Mouse (Mus musculus): Measurements from ENCODE around the gene Atp2b1. TPM values are rescaled to one million over a fixed set of nuclear protein-coding genes. Genes with fewer than 3 reads are reported as not detected.

Atp2b1 gene
- total and polyA plus RNA-seq, 3 experiments = 15.1 to 74.4 (median 64.6) TPM

- Histone ChIP-seq H3K36me3 (ENCODE audit: control insufficient read depth, insufficient read depth, low read length) (peaks cover 3% of the 10 kb centered on the region), H3K4me3 (no peak overlapping the region), H3K9ac (ENCODE audit: low read depth, low read length) (no peak overlapping the region), H3K79me2 (replicated peaks; ENCODE audit: control insufficient read depth, insufficient read depth, low read length) (peaks cover 4% of the 10 kb centered on the region), H3K4me1 (ENCODE audit: control insufficient read depth, insufficient read depth, low read length) (peaks cover 11% of the 10 kb centered on the region), H3K27me3 (ENCODE audit: control insufficient read depth, insufficient read depth, low read length) (no peaks in the 10 kb centered on the region), H3K27ac (no peak overlapping the region)
- 77% methylated on average over 5 of the region's 5 CpGs for WGBS
- no peak for TF ChIP-seq EP300 (IDR thresholded peaks at IDR 0.05; ENCODE audit: insufficient read depth, low read depth, low read length)
- TF ChIP-seq POLR2A (IDR thresholded peaks at IDR 0.05; ENCODE audit: insufficient read depth, low read depth, low read length) = no peak
- TF ChIP-seq CTCF (IDR thresholded peaks at IDR 0.05) = no peak
- intact Hi-C loops (cut with DNase I) = no loop called here
- no peak for DNase-seq
Measured at GRCm38 (mm10) chr10:98948096-98948495, 33.9 kb downstream of the Atp2b1 start.

GRCm38 (mm10) chr10:98949750-98950149 is 35.5 kb downstream of the Atp2b1 start:
- WGBS = 34% methylated on average over 1 of the region's 1 CpGs
- intact Hi-C loops (cut with DNase I) = no loop called here
- no peaks in the 10 kb centered on the region for H3K27me3 ChIP-seq (ENCODE audit: control insufficient read depth, insufficient read depth, low read length)
- H3K36me3 ChIP-seq (ENCODE audit: control insufficient read depth, insufficient read depth, low read length) = peaks cover 3% of the 10 kb centered on the region
- no peak overlapping the region for H3K27ac ChIP-seq
- TF ChIP-seq POLR2A (IDR thresholded peaks at IDR 0.05; ENCODE audit: insufficient read depth, low read depth, low read length) = no peak
- no peak for TF ChIP-seq CTCF (IDR thresholded peaks at IDR 0.05)
- H3K79me2 ChIP-seq (replicated peaks; ENCODE audit: control insufficient read depth, insufficient read depth, low read length) = peaks cover 4% of the 10 kb centered on the region
- no peak overlapping the region for H3K4me3 ChIP-seq
- no peak for DNase-seq
- no peak overlapping the region for H3K9ac ChIP-seq (ENCODE audit: low read depth, low read length)
- H3K4me1 ChIP-seq (ENCODE audit: control insufficient read depth, insufficient read depth, low read length) = peaks cover 11% of the 10 kb centered on the region

- TF ChIP-seq EP300 (IDR thresholded peaks at IDR 0.05; ENCODE audit: insufficient read depth, low read depth, low read length) (no peak), POLR2A (IDR thresholded peaks at IDR 0.05; ENCODE audit: insufficient read depth, low read depth, low read length) (no peak), CTCF (IDR thresholded peaks at IDR 0.05) (no peak)
- Histone ChIP-seq H3K9ac (ENCODE audit: low read depth, low read length) (no peak overlapping the region), H3K4me1 (ENCODE audit: control insufficient read depth, insufficient read depth, low read length) (peaks cover 14% of the 10 kb centered on the region), H3K36me3 (ENCODE audit: control insufficient read depth, insufficient read depth, low read length) (peaks cover 5% of the 10 kb centered on the region; the same call in 1 of the 2 replicates), H3K79me2 (replicated peaks; ENCODE audit: control insufficient read depth, insufficient read depth, low read length) (peaks cover 7% of the 10 kb centered on the region; the same call in 1 of the 2 replicates), H3K4me3 (no peak overlapping the region), H3K27me3 (ENCODE audit: control insufficient read depth, insufficient read depth, low read length) (no peaks in the 10 kb centered on the region), H3K27ac (no peak overlapping the region)
- no peak for DNase-seq
- 58% methylated on average over 17 of the region's 17 CpGs for whole genome bisulfite sequencing
- intact Hi-C loops (cut with DNase I) = no loop called here
Measured at GRCm38 (mm10) chr10:98951286-98952270, 37.4 kb downstream of the Atp2b1 start.

- Histone ChIP-seq H3K79me2 (replicated peaks; ENCODE audit: control insufficient read depth, insufficient read depth, low read length) (peaks cover 13% of the 10 kb centered on the region), H3K4me1 (ENCODE audit: control insufficient read depth, insufficient read depth, low read length) (peaks cover 14% of the 10 kb centered on the region), H3K4me3 (no peak overlapping the region), H3K27me3 (ENCODE audit: control insufficient read depth, insufficient read depth, low read length) (no peaks in the 10 kb centered on the region), H3K9ac (ENCODE audit: low read depth, low read length) (no peak overlapping the region), H3K27ac (no peak overlapping the region; the same call in 1 of the 2 replicates), H3K36me3 (ENCODE audit: control insufficient read depth, insufficient read depth, low read length) (peaks cover 4% of the 10 kb centered on the region)
- WGBS = 76% methylated on average over 12 of the region's 12 CpGs
- no peak for TF ChIP-seq EP300 (IDR thresholded peaks at IDR 0.05; ENCODE audit: insufficient read depth, low read depth, low read length)
- no peak for TF ChIP-seq POLR2A (IDR thresholded peaks at IDR 0.05; ENCODE audit: insufficient read depth, low read depth, low read length)
- TF ChIP-seq CTCF (IDR thresholded peaks at IDR 0.05) = no peak
- intact Hi-C loops (cut with DNase I) = no loop called here
- DNase-seq = no peak
Measured at GRCm38 (mm10) chr10:98954230-98954993, 40.2 kb downstream of the Atp2b1 start.

GRCm38 (mm10) chr10:98956124-98956523 is 41.9 kb downstream of the Atp2b1 start:
- peak in 1 of 2 experiments; percentile 1 for DNase-seq
- H3K36me3 ChIP-seq (ENCODE audit: control insufficient read depth, insufficient read depth, low read length) = peaks cover 4% of the 10 kb centered on the region
- H3K27ac ChIP-seq = no peak overlapping the region
- TF ChIP-seq EP300 (IDR thresholded peaks at IDR 0.05; ENCODE audit: insufficient read depth, low read depth, low read length) (no peak), POLR2A (IDR thresholded peaks at IDR 0.05; ENCODE audit: insufficient read depth, low read depth, low read length) (no peak), CTCF (IDR thresholded peaks at IDR 0.05) (no peak)
- H3K27me3 ChIP-seq (ENCODE audit: control insufficient read depth, insufficient read depth, low read length) = no peaks in the 10 kb centered on the region
- H3K4me1 ChIP-seq (ENCODE audit: control insufficient read depth, insufficient read depth, low read length) = peaks cover 17% of the 10 kb centered on the region
- intact Hi-C loops (cut with DNase I) = loop anchor here (5.0 kb wide), 1 partner anchor 39 kb away; no protein-coding TSS in a partner anchor
- peaks cover 13% of the 10 kb centered on the region for H3K79me2 ChIP-seq (replicated peaks; ENCODE audit: control insufficient read depth, insufficient read depth, low read length)
- H3K4me3 ChIP-seq = no peak overlapping the region
- no peak overlapping the region for H3K9ac ChIP-seq (ENCODE audit: low read depth, low read length)
- 91% methylated on average over 3 of the region's 3 CpGs for WGBS
